Mouse (Mus musculus) lung, postnatal 36 days (tissue): ENCODE results near the gene Cps1.

ENCODE experiments used
- DNase-seq: peaks from one replicate; pipeline ENCODE4 v3.0.0; 2022; ENCODE audit warnings: mixed read lengths

Gene Cps1

DNA sequence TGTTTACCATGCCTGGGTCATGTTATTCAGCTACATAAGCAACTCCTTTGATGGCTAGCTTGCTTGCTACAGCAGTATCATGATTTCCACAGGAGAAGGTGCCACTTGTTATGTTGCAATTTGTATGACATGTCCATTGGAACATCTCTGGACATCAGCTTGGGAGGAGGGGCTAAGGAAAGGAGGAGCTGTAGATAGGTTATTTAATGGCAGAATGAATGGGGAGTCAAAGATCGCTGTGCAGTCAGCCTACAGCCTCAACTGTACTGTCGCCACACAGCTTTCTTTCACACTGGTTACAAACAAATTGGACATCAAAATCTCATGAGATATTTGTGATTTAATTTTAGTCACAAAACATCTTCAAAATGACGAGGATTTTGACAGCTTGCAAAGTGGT is at the start of gene Cps1:
TSS of gene Cps1 (plus strand) at position 230 of the 400 bp plus-strand sequence.
- DNase-seq = no peak

DNA sequence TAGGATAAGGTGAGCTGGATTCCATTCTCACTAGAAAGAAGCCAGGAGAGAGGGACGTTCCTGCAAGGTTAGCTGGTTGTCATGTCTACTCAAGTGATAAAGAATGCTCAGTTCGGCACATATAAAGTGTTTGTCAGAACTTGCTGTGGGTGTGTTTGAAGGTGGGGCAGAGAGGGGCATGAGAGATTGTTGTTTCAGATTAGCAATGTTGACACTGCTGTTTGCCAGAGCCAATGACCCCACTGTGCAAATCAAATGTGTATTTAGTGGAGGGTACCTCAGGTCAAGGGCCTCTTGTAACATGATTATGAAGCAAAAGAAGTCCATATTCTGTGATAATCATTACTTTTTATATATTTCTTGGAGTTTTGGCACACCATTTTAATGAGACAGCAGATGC is 45.1 kb upstream of the Cps1 start:
- peak; percentile 45 for DNase-seq

DNA sequence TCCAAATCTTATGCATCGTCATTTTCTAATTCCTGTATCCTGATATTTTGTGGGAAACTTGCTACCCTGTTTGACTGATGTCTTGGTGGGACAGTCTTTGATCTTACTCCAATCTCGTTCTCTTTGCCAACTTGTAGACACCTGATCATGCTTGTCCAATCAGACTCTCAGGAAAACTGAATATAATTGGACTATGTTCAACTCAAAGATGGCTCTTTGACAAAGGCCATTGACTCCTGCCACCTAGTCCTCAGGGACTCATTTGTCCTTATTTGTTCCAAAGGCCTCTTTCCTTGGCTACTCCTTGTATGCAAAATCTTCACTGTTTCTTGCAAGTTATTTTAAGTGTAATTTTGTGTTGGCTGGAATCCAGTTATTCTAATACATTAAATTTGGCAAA is 44.2 kb upstream of the Cps1 start:
- DNase-seq = no peak

DNA sequence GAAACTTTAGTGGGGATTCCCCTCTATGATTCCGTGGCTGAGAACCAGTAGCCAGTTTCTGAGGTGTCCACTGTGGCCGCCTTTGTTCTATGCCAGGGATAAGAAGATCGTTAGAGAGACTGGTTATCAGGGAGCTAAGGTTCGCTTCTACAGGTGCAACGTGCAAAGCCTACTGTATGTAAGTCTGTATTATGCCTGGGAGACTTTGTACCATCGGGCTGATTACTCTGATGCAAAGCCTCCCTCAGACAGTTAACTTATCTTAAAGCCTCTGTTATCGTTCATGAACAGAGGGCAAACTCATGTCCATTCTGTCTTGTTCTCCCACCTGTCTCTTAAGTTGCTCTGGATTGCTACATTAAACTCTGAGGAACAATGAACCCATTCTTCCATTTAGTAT is 43.7 kb upstream of the Cps1 start:
- no peak for DNase-seq

DNA sequence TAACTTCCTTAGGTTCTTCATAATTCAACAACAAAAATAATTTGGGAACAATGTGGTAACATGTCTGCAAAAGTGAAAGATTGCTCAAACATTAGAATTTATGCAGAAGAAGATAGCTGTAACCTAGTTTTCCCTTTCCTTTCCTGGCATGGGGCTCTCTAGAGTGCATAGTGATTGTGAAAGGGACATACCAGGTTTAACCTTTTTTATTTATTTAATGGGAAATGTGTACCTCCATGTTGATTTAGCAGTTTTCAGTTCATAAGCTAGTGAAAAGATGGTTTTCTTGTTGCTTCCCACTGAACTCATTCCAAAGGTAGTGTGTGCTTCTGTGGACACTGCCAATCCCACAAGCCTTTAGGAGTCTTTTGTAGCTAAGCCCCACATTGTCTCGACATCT is 30.4 kb upstream of the Cps1 start:
- DNase-seq = no peak

DNA sequence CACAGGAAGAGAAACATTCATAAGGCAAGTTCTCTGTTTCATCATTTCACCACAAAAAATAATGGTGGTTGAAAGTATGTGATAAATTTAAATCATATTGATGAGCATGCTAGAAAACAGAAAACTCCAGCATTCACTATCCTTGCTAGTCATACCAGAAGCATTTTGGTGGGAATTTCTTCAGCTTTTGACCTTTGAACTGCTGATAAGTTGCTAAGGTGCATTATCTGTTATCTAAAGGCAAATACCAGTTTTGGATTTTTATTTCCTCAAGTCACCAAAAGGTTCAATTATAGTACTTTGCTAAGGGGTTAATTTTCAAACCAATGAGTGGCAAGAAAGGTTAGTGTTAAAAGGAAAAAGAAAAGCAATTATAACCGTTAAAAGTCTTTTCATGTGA is 23.6 kb upstream of the Cps1 start:
- DNase-seq = no peak

DNA sequence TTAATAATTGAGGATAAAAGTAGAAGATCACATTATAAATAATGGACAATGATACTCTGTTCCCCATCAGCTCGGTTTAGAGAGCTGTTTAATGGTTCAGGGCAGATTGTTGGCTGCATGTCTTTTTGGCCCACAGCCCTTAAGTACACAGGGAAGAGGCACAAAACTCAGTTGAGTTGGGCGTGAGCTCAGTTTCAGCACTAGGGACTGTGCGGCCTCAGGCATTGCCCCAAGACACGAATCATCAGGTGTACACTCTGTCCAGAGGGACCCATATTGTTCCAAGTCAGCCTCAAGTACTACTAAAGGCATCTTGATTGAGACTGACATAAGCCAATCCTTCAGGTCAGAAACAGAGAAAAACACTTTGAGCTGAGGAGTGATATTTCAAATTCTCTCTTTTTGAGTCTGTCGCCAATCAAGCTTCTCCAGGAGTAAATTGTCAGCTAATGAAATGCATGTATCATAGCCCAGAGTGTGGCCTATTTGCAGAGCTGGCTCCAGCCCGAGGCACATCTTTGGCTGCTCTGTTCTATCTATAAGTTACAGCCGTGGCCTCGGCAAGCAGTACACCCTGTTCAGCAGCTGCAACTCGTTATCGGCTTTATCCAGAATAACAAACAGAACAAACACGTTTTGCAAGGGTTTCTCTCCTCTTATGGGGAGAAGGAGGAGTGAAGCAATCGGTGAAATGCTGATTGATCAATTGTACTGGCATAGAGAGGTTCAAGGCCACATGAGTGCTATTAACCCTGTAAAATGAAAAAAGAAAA is 19.2 kb upstream of the Cps1 start:
- DNase-seq = peak; percentile 13

DNA sequence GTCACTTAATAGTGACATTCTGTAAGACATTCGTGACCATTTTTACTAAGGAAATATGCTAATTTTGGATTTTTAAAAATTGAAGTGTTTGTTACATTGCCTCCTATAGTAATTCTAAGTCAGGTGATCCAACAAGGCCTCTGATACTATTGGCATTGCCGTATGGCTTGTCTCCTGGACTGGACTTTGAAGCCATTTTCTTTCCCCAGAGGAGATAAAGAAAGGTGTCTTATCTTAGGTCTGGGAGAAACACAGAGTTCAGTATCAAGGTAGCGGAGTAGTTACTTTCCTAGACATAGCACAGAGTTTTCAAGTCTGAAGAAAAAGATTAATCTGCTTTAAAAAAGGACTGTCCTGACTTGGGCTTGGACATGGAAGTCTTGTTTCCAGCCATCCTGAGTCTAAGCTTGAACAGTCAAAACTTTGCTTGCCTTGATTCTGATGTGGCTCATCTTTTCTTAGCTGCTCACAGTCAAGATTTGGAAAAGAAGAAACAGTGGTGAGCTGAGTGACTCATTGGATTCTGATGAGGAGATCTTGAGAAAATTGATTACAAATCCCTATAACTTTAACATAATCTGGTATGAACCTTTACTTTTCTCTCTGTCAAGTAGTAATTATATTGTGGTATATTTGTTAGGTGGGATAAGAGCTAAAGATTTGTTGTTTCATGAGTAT is 11.1 kb upstream of the Cps1 start:
- no peak for DNase-seq

DNA sequence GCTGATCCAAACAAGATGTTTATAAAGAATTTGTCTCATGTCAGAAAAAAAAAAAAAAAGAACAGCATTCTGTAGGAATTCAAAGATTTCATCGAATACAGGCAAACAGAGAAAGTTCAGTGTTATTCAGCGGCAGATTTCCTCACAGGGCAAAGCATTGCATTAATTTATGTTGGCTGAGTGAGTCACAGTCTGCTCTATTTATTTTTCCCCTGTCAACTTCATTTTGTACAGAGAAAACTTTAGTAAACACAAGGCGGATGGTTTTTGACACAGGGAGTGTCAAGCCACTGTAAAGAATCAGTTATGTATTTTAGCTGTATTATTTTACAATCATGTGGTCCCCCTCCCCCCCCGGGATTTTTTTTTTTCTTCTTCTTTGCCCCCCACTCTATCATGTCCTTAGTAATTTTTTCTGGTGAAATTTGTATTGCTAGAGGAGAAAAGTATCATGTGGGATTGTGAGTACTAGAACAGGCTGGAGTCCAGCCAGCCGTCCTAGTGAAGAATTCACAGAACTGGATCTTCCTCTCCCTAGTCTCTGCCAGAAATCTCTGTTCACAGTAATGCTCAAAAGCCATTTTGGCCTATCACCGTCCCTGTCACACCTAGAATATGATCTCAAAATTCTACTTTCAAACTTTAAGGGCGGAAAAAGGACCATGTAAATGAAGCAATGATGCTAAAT is 9.3 kb upstream of the Cps1 start:
- DNase-seq = peak; percentile 18

DNA sequence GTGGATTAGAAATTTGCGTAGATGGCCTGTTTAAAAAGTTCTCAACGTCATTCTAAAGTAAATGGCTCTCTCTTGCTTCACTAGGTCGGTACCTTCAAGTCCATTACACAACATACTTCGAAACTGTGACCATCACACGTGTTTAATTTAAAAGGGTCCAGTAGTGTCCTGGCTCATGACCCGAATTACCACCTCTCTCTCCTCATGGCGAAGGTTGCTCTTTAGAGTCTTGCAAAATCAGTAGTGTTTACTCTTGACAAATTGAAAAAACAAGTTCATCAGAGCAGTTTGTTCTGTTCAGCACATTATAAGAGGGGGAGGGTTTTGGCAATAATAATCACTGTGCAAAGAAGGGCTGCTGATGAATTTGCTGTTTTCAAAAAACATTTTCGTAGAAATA is 6.3 kb upstream of the Cps1 start:
- peak; percentile 60 for DNase-seq

DNA sequence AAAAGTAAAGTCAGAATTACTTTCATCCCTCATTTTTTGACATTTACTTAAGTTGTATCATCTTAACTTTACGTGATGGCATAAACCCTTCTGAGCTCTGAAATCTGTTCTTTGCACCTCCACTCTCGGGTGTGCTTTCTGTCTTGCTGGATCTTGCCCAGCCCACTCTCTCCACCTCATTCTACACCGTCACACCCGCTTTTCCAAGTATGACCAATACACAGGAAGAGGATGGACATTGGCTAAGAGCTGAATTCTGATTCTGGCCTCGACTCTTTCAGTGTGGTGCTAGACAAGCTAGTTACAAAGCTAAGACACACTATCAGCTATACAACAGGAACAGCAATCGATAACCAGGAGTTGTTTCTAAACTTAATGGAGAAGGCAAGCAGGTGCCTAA is 5.0 kb upstream of the Cps1 start:
- no peak for DNase-seq

DNA sequence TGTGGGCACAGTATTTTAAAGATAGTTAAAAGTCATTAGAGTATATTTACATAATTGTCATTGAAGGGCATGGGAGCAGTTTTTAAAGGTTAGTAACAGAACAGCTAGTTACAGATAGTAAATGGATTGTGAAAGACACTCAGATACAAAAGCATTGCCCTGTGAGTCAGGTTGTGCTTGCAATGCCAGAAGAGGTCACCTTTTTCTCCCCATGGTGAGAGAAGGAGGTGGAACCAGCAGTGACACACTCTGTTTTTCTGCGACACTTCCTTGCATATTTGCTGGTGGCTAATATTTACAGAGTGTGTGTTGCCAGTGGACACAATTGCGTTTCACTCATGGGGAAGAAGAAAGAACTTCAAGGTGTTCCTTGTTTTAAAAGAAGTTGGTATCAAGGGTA is 2.6 kb downstream of the Cps1 start:
- peak; percentile 12 for DNase-seq

DNA sequence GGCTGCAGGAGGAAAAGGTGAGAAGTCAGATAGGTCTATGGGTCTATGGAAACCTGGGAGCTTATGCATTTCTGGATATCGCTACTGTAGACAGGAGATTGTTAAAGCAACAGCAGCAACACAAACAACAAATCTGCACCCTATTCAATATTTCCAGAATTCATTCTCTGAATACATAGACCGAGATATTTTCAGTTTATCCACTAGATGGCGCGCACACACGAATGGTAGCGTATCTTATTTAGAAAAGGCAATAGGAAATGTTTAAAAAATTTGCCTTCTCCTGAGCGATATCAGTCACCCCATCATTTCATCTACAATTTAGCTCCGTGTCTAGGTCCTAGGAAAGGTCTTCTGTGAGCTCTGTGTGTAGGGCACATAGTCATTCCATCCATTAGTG is 21.1 kb downstream of the Cps1 start:
- DNase-seq = peak; percentile 31

DNA sequence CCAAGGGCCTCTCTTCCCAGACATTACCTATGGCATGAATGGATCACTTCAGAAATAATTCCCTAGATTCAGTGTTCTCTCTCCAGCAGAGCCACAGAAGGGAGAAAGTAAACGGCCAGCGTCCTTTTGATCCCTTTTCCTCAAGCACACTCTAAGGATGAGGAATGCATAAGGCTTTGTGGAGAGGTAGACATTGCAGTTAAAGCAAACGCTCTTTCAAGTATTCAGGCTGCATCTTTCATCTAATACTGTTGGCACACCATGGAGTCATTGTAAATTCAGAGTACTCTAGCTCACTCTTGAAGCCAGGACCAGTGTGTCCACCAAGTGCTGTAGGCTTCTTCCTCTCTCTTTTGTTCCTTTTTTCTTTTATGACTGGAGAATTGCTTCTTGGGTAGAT is 28.4 kb downstream of the Cps1 start:
- no peak for DNase-seq

DNA sequence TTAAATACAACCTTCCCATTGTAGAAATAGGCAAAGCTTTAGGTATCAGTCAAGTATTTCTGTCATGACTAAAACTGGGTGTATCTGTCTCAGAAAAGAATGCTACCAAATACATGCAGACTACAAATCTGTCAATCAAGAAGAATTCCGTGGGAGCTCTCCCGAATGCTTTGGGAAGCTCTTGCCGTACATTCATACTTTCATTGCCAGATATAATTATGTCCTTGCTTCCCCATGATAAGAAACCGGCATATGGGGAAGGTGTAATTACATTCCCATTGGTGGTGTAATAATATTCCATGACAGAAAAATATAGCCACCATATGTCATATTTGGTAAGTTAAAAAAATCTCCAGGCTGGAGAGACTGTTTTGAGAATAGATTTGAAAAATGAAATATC is 44.5 kb downstream of the Cps1 start:
- DNase-seq = no peak

DNA sequence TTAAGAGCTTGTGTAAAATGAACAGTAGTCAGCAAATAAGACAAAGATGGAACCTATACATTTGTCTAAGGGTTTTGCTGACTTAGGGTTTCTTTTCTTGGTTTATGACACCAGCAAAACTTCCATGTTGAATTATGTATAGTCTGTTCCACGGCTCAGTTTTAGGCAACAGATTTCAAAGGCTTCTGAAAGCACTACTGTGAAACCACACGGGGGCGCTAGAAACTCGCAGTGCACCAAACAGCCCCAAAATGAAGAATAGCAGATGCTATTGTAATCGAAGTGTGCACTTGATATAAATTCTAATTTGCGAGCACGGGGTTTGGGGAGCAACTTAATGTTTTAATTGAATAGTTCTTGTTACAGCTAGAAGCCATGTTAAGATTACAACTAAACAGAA is 58.3 kb downstream of the Cps1 start:
- DNase-seq = peak; percentile 51

DNA sequence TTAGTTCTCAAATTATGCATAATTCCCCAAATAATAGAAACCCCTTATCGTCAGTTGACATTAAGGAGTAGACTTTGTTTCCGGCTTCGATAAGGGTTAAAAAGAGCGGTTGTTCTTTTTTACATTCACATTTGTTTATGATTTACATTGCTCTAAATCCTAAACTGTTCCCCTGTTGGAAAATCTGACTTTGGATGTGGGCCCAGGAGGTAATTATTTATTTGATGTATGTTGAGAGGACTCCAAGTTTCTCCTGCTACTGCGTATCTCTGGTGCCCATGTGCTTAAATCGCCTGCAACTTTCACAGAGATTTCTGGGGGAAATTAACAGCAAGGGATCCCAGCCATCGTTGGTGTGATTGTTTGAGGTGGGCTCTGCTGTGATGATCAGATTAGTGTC is 59.4 kb downstream of the Cps1 start:
- no peak for DNase-seq

DNA sequence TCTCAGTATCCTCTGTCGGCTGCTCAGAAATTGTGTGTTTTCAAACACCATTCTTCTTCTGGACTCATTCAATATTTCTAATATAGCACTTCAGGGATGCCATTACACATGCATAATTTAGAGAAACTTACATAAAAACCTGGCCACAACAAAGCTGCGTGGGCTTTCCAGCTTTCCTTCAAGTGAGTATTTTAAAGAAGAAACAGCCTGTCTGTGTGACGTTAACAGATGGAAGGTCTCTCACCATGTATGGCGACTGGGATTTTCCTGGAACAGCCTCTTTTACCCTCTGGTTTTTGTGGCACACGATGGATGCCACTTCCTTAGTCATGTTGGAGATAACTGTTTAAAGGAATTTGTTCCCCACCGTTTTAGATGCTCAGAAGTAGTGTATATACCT is 60.7 kb downstream of the Cps1 start:
- no peak for DNase-seq

DNA sequence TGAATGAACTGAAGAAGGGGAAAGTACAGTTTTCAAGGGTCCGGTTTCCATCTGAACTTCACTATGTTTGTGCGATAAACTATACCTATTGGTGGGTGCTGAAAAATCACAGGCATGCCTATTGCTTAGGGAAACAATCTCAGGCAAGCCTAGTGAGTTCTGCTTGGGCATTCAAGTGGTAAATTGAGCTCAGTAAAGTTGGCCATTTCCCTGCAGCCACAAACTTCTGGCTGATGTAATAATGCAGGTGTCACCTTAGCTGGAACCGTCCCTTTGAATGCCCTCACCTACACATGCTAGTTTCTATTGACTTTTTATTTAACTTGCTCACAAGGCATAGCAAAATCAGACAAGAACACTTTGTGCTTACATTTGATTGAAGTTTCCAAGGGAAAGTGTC is 61.3 kb downstream of the Cps1 start:
- no peak for DNase-seq

DNA sequence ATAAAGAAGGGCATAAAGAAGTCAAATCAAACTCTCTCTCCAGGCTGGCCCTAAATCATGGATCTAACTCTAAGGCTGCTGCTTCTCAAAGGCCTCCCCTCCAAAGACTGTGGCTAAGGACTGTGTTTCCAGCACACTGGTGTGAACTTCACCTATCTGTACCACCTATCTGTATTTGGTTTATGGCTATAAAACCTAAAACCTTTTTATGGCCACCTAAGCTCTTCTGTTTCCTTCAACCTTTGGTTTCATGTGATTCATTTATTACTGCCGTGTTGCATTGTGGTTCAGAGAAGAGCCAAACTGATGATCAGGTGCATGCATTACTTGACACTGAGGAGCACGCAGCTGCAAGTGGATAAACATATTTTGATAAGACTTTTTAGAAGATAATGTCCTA is 74.5 kb downstream of the Cps1 start:
- DNase-seq = no peak

DNA sequence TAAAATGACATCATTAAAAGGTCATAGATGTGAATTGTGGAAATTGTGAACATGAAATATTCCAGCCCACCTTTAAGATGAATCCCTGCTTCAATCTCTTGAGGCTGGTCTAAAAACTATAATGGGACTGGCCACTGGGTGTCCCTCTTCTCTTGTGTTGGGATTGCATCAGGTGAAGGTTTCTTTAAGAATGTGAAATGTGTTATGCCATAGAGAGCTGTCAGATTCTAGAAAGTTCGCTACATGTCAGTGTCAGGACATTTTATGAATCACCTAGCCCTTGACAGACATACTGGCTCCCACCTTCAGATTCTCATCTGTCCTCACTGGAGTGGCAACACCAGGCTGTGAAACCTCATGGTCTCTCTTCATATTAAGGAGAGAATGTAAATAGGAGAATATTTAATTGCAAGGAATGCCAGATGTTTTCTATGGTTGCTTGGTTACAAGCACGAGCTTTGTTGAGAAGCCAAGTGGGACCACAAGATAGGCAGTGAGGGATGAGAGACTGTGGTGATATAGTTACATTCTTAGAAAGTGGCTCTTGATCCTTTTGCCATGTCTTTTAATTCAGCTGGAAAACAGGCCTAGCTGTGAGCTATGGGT is 95.6 kb downstream of the Cps1 start:
- peak; percentile 3 for DNase-seq

DNA sequence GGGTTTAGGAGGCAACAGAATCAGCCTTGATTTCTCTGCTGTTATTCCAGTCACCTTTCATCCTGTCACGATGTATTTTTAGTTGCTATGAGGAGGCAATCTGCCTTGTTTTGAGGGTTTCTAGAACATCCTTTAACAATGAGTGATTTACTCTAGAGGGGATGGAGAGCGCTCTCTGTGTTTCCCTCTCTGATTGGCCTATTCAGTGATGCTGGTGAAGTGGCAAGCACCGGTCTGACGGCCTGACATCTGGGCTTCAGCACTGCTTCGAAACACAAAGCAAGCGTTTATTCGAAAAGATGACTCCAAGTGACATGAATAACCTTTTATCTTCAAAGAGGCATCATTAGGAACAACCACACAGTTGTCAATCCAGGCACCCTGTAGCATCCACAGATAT is 100.8 kb downstream of the Cps1 start:
- DNase-seq = no peak

DNA sequence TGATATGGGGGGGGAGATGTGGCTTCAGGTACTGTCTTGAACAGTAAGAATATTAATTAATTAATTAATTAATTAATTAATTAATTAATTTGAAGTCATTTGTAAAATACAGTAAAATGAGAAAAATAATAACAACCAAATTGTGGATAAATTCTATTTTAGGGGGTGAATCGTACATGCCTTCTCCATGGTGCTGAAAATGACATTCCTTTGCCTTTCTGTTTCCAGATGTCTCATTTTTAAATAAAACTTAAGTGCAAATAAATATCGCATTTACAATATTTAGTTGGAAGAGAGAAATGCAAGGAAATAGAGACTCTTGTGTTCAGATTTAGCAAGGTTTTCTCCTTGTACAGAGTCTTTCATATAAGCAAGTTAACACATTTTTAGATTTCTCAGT is 112.0 kb downstream of the Cps1 start:
- no peak for DNase-seq
